Mouse (Mus musculus) heart, embryonic 12.5 days (tissue): Measurements from ENCODE around the gene Klf12. TPM values are rescaled to one million over a fixed set of nuclear protein-coding genes. Genes with fewer than 3 reads are reported as not detected.
A peak's percentile ranks its signal among the peaks of the same experiment; 100 is the strongest.

Source experiments
- ATAC-seq: fragments of 200-750 bp; cut with Nextera tagmentation; 2 replicates; pipeline ENCODE4 v1.8.0; 2017; ENCODE audit warnings: moderate TSS enrichment, moderate library complexity; ENCODE audit not compliant: insufficient number of reproducible peaks, low FRiP score
- H3K27ac ChIP-seq: fragments of 300-500 bp; sonication (generic); 2 replicates; pipeline ENCODE4 v1.5.1; 2016; ENCODE audit warnings: mild to moderate bottlenecking, moderate library complexity; ENCODE audit not compliant: poor library complexity, severe bottlenecking
- H3K27me3 ChIP-seq: fragments of 300-500 bp; sonication (generic); replicated peaks from 2 replicates; pipeline ENCODE4 v1.6.1; 2016; ENCODE audit warnings: mild to moderate bottlenecking, moderate library complexity
- H3K36me3 ChIP-seq: fragments of 300-500 bp; sonication (generic); 2 replicates; pipeline ENCODE4 v1.6.1; 2016; ENCODE audit warnings: mild to moderate bottlenecking, moderate library complexity
- H3K4me1 ChIP-seq: fragments of 300-500 bp; sonication (generic); replicated peaks from 2 replicates; pipeline ENCODE4 v1.6.1; 2016; ENCODE audit warnings: mild to moderate bottlenecking
- H3K4me2 ChIP-seq: fragments of 300-500 bp; sonication (generic); 2 replicates; pipeline ENCODE4 v1.6.1; 2016; ENCODE audit warnings: mild to moderate bottlenecking, moderate library complexity
- H3K4me3 ChIP-seq: fragments of 300-500 bp; sonication (generic); 2 replicates; pipeline ENCODE4 v1.5.1; 2016; ENCODE audit warnings: mild to moderate bottlenecking
- H3K9ac ChIP-seq: fragments of 300-500 bp; sonication (generic); 2 replicates; pipeline ENCODE4 v1.6.1; 2016; ENCODE audit warnings: mild to moderate bottlenecking, moderate library complexity
- H3K9me3 ChIP-seq: fragments of 300-500 bp; sonication (generic); replicated peaks from 2 replicates; pipeline ENCODE4 v1.6.1; 2016; ENCODE audit warnings: mild to moderate bottlenecking, moderate library complexity
- WGBS: fragments of 180-500 bp; shearing (Covaris S2); methylation state at CpG from one replicate; pipeline ENCODE4 v1.1.7; 2016; 5-methylcytosine and 5-hydroxymethylcytosine counted together
- polyA plus RNA-seq: library from polyadenylated mRNA; unstranded; fragments of >200 nt; fragmentation: Nextera tagmentation; extraction: Ambion mirVana; gene quantifications from 2 replicates; pipeline ENCODE4 v1.2.1, GENCODE M21; 2016

Klf12 gene
- polyA plus RNA-seq: 4.5 and 5.3 TPM in 2 replicates

DNA sequence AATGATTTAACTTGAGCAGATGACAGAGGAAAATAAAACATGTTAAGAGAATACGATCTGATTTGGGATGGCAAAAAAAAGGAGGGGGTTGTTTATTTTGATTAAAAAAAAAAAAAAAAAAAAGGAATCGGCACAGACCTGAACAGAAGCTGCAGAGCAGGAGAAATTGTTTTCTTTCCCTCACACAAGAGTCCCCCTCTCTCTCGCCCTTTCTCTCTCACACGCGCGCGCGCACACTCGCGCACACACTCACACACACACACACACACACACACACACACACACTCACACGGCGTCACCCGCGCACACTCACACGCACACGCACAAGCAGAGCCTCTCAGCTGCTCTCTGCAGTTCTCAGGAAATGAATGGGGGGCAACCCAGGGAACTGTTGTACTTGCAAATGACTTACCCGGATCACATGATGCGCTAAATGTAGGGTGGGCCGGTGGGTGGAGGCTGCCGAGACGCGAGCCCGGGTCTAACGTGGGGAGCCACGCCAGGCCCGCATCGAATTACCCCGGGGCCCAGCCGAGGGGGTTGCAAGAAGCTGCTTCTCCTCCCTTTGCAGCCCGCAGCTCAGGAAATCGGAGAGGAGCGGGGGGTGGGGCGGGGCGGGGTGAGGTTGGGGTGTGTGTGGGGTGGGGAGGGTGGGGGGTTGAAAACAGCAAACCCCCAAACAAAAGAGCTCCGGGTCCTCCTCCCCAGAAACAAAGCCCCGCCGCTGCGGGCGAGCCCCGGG, at the start of gene Klf12:
Gene Klf12 (minus strand): TSS at position 561 of the 742 bp plus-strand sequence.
- Histone ChIP-seq H3K4me3 (peak within 1 kb of the TSS; percentile 88), H3K36me3 (no peaks in the 10 kb centered on the region), H3K4me2 (peak within 1 kb of the TSS; percentile 94), H3K27ac (peak within 1 kb of the TSS; percentile 86), H3K4me1 (peaks cover 17% of the 10 kb centered on the region), H3K27me3 (0 out of 2 replicates have a peak, but pooled peaks cover 3% of the 10 kb centered on the region), H3K9ac (peak within 1 kb of the TSS; percentile 80), H3K9me3 (peaks cover 3% of the 10 kb centered on the region; the same call in 1 of the 2 replicates)
- peak; percentile 71 for ATAC-seq
- WGBS: under 1% methylated on average over 31 of the region's 40 CpGs

DNA sequence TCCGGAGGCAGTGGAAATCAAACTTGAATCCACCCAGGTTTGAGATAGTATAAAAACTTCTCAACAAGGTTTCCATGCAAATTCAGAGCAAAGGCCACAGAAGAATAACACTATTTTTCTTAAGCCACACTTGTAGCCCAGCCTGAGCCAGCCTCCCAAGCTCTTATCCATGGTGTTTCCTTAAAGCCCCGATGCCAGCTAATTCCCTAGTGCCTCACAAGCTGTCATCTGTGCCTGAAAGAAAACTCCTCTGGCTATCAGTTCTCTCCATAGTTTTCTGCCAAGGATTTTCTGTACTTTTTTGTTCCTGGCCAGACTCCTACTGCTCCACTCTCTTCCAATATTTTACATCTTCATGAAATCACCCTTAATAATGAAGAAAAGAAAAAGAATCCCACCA, 48.9 kb upstream of the Klf12 start:
- H3K9me3 ChIP-seq: no peaks in the 10 kb centered on the region
- no peaks in the 10 kb centered on the region for H3K4me1 ChIP-seq
- no peak overlapping the region for H3K4me2 ChIP-seq
- H3K27me3 ChIP-seq: no peaks in the 10 kb centered on the region
- 53% methylated on average over 2 of the region's 2 CpGs for WGBS
- H3K36me3 ChIP-seq: no peaks in the 10 kb centered on the region
- no peak overlapping the region for H3K9ac ChIP-seq
- ATAC-seq: no peak
- no peak overlapping the region for H3K27ac ChIP-seq
- H3K4me3 ChIP-seq: no peak overlapping the region

DNA sequence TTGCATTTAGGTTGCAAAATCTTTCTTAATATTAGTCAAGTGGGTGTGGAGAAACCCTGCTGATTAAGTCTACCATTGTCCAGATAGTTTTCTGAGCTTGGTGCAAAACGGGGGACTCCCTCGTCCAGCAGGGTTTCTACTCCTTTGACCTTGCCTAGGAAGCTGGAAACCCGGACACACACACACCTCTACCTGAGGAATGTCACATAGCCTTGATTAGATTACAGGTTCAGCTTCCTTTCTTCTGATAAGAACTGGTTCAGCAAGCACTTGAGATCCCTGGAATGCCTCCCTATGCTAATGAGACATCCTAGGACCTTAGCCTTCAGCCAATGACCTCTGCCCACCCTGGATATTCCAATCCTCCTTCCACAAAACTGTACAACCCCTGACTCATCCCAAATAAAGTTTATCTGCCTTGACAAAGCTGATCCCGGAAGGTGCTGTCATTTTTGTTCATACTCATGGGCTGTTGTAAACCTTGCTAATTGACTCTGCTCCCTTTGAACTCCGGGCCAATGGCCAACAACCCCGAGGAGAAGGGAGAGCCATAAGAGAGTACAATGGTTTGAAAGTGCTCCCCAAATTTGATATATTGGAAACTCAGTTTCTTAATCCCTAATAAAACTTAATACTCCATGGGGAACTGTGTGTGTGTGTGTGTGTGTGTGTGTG, 44.3 kb upstream of the Klf12 start:
- Histone ChIP-seq H3K4me1 (no peaks in the 10 kb centered on the region), H3K27ac (no peak overlapping the region), H3K36me3 (no peaks in the 10 kb centered on the region), H3K9ac (no peak overlapping the region), H3K9me3 (no peaks in the 10 kb centered on the region), H3K4me3 (no peak overlapping the region), H3K27me3 (no peaks in the 10 kb centered on the region), H3K4me2 (no peak overlapping the region)
- ATAC-seq: no peak
- 65% methylated on average over 6 of the region's 6 CpGs for WGBS

DNA sequence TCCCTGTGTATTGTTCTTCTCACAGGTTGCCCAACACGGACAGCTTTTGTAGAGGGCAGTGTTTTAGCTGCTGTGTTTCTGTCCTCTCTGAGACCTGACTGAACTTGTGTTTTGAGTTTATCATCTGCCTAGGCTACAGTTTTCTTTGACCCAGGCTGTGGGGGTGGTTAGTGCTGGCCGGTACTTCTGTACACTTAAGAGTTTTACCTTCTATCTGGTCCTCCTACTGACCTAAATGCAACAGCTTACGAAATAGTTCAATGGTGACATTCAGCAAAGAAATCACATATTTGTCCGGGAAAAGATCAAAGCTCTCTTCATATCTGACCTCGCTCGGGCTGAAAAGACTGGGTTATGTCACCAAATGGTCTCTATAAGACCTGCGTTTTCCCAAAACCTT, 39.8 kb upstream of the Klf12 start:
- H3K27me3 ChIP-seq: no peaks in the 10 kb centered on the region
- 0 out of 2 replicates have a peak, but pooled peaks cover 5% of the 10 kb centered on the region for H3K9me3 ChIP-seq
- H3K4me1 ChIP-seq: no peaks in the 10 kb centered on the region
- H3K36me3 ChIP-seq: no peaks in the 10 kb centered on the region
- no peak overlapping the region for H3K9ac ChIP-seq
- no peak overlapping the region for H3K27ac ChIP-seq
- WGBS: 72% methylated on average over 7 of the region's 7 CpGs
- no peak overlapping the region for H3K4me2 ChIP-seq
- H3K4me3 ChIP-seq: no peak overlapping the region
- ATAC-seq: no peak

DNA sequence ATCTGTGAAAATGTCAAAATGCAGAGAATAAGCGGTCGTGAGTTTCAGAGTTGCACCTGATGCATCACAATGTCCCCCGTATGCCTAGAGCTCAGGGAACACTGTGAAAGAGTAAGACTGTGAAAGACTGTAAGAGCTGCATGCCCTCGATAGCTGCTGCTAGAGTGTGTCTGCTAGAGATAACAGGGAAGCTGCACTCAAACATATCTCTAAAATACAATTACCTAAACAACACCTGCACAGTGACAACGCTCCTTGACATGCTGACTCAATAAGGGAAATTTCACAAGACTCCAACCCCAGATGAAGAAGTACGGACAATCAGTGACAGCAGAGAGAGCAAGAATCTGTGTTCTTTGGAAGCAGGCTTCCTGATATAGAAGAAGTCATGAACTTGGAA, 37.5 kb upstream of the Klf12 start:
- 73% methylated on average over 6 of the region's 6 CpGs for WGBS
- Histone ChIP-seq H3K36me3 (no peaks in the 10 kb centered on the region), H3K27me3 (no peaks in the 10 kb centered on the region), H3K4me3 (no peak overlapping the region), H3K9me3 (0 out of 2 replicates have a peak, but pooled peaks cover 5% of the 10 kb centered on the region), H3K4me2 (no peak overlapping the region), H3K4me1 (no peaks in the 10 kb centered on the region), H3K27ac (no peak overlapping the region), H3K9ac (no peak overlapping the region)
- ATAC-seq: no peak

DNA sequence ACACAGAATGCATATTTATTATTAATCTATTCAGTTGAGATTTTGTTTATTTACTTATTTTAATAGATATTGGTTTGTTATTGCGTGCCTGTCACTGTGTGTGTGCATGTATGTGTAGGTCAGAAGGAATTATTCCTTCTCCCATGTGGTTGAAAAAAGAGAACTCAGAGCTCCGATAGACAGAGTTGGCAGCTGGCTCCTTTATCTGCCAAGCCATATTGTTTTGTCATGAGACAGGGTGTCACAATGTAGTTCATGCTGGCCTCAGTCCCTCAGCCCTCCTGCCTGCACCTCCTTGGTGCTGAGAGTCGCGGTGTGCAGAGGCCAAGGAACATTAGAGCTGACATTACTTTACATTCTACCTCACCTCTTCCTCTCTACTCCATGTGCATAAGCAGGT, 32.3 kb upstream of the Klf12 start:
- Histone ChIP-seq H3K27ac (no peak overlapping the region), H3K36me3 (no peaks in the 10 kb centered on the region), H3K4me2 (no peak overlapping the region), H3K9me3 (no peaks in the 10 kb centered on the region), H3K27me3 (no peaks in the 10 kb centered on the region), H3K4me3 (no peak overlapping the region), H3K9ac (no peak overlapping the region), H3K4me1 (0 out of 2 replicates have a peak, but pooled peaks cover 4% of the 10 kb centered on the region)
- no peak for ATAC-seq
- WGBS: 60% methylated on average over 4 of the region's 4 CpGs

DNA sequence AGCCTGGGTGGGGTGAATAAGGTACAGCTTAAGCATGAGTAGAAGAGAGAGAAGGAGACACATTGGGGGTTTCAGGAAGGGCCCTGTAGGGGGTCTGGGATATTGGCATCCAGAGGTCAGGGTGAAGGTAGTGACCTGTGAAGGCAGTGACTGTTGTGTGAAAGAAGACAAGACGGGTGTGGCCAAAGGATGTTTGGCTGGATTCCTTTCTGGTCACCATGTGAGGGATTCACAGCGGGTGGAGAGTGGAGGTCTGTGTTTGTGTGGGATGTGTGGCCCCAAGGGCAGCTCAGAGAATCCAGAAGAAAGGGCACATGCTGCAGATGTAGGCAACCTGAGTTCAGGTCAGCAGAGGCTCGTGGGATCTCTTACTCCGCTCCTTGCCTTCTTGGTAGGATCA, 29.6 kb upstream of the Klf12 start:
- Histone ChIP-seq H3K36me3 (no peaks in the 10 kb centered on the region), H3K4me2 (no peak overlapping the region), H3K4me1 (0 out of 2 replicates have a peak, but pooled peaks cover 4% of the 10 kb centered on the region), H3K27me3 (no peaks in the 10 kb centered on the region), H3K4me3 (no peak overlapping the region), H3K9ac (no peak overlapping the region), H3K9me3 (no peaks in the 10 kb centered on the region), H3K27ac (no peak overlapping the region)
- WGBS: 79% methylated on average over 4 of the region's 4 CpGs
- ATAC-seq: no peak

DNA sequence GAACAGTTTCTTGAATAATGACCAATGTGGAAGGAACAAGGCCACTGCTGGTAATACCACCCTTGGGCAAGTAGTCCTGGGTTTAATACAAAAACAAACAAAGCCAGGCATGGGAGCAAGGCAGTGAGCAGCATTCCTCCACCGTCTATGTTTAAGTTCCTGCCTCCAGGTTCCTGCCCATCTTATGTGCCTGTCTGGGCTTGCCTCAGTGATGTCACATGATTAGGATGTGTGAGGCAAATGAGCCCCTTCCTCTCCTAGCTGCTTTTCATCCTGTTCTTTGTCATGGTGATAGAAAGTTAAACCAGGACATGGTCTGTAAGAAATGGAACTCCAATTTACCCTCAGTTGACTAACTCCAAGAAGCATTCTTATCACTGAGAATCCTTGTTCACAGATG, 16.4 kb upstream of the Klf12 start:
- Histone ChIP-seq H3K9ac (no peak overlapping the region), H3K27me3 (no peaks in the 10 kb centered on the region), H3K36me3 (no peaks in the 10 kb centered on the region), H3K27ac (no peak overlapping the region), H3K4me3 (no peak overlapping the region), H3K9me3 (no peaks in the 10 kb centered on the region), H3K4me2 (no peak overlapping the region), H3K4me1 (no peaks in the 10 kb centered on the region)
- ATAC-seq: no peak
- WGBS: 74% methylated on average over 1 of the region's 1 CpGs

DNA sequence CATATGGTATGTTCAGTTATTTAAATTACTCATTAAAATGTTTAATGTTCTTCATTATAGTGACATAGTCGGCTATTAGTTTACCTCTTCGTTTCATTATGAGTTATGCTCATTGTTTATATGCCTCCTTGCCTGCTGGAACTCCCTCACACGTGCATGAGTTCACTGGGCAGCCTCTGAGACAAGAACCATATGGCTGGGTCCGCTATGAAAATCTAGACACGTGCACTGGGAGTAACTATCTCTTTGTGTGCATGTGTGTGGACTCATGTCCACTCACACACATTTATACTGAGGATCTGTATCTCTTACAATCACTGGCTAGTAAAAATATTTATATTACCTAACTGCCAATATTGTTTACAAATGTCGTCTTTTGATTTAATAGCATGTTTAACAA, 14.4 kb upstream of the Klf12 start:
- no peaks in the 10 kb centered on the region for H3K4me1 ChIP-seq
- H3K4me2 ChIP-seq: no peak overlapping the region
- no peak overlapping the region for H3K9ac ChIP-seq
- H3K4me3 ChIP-seq: no peak overlapping the region
- no peak overlapping the region for H3K27ac ChIP-seq
- ATAC-seq: no peak
- H3K9me3 ChIP-seq: no peaks in the 10 kb centered on the region
- no peaks in the 10 kb centered on the region for H3K36me3 ChIP-seq
- 70% methylated on average over 6 of the region's 6 CpGs for WGBS
- no peaks in the 10 kb centered on the region for H3K27me3 ChIP-seq

DNA sequence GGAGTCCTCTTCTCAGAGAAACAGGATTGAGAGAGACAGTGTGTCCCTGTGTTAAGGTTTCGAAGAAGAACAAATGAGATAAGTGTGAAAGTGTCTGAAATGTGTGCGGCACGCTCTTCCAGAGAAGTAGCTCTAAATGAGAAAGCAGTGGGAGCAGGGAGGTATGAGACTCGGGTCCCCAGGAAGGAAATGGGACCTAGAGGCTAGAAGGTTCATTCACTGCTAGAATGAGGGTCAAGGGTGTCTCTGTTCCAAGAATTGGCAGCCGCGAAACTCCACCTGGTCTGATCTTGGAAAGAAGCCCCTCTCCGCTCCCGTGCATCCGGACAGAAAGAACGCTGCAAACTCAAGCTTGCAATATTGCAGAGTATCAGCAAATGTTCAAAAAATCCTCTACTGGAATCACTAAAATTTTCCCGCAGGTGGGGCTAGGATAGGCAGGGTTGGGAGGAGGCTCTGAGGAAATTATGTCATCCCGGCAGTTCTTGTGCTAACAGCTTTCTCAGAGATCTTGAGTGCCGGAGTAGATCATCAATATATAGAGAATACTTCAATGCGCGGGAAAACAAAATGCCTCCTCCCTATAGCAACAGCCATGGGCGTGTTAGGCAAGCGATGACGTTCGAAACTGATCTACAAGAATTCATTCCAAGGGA, 2.2 kb upstream of the Klf12 start:
- Histone ChIP-seq H3K27ac (0 out of 2 replicates have a peak overlapping the region, but pooled peaks have one; percentile 86), H3K9me3 (no peaks in the 10 kb centered on the region), H3K4me3 (peak overlapping the region; percentile 88), H3K36me3 (no peaks in the 10 kb centered on the region), H3K4me2 (peak overlapping the region; percentile 94), H3K9ac (peak overlapping the region; percentile 80), H3K27me3 (0 out of 2 replicates have a peak, but pooled peaks cover 3% of the 10 kb centered on the region), H3K4me1 (peaks cover 17% of the 10 kb centered on the region)
- WGBS: 6% methylated on average over 19 of the region's 19 CpGs
- no peak for ATAC-seq
